Mouse (Mus musculus) CH12.LX (cell line): Measurements from ENCODE around the gene Ssh2. TPM values are rescaled to one million over a fixed set of nuclear protein-coding genes. Genes with fewer than 3 reads are reported as not detected.

Source experiments
- DNase-seq: peaks from one replicate; pipeline ENCODE4 v3.0.0-alpha.2; 2013; ENCODE audit errors: extremely low read depth
- H3K27ac ChIP-seq: 2 replicates; pipeline ENCODE4 v1.5.1; 2012; ENCODE audit warnings: low read depth, mild to moderate bottlenecking, control low read depth, moderate library complexity; ENCODE audit not compliant: insufficient read depth
- H3K27me3 ChIP-seq: replicated peaks from 2 replicates; pipeline ENCODE3; 2012; ENCODE audit warnings: inconsistent platforms
- H3K36me3 ChIP-seq, 2 experiments: replicated peaks in 1 of 2; 2 replicates each; pipeline versions ENCODE3 to v1.6.1; 2012; ENCODE audit warnings: inconsistent platforms in 1 of 2, low read length in 1 of 2, mild to moderate bottlenecking in 1 of 2, mixed read lengths in 1 of 2, moderate library complexity in 1 of 2; ENCODE audit not compliant: control insufficient read depth in 1 of 2, insufficient read depth in 1 of 2
- H3K4me1 ChIP-seq, 2 experiments: 2 replicates each; pipeline ENCODE4 v1.6.1; 2012; ENCODE audit warnings: inconsistent platforms in 1 of 2, moderate library complexity in 1 of 2; ENCODE audit not compliant: insufficient read depth in 2 of 2, control insufficient read depth in 1 of 2
- H3K4me2 ChIP-seq: 2 replicates; pipeline ENCODE4 v1.6.1; 2012; ENCODE audit warnings: low read depth, mild to moderate bottlenecking, control low read depth; ENCODE audit not compliant: poor library complexity, insufficient read depth, severe bottlenecking
- H3K4me3 ChIP-seq, 3 experiments: fragments of 150-350 bp in 1 of 3; sonication (generic) in 1 of 3; replicated peaks in 1 of 3; 2 replicates each; pipeline versions ENCODE3 to v1.5.1; 2011 to 2012; ENCODE audit warnings: low read depth in 2 of 3, low read length in 2 of 3, mild to moderate bottlenecking in 2 of 3, moderate library complexity in 2 of 3, control low read depth in 1 of 3, improper control_type of control experiment in 1 of 3, inconsistent platforms in 1 of 3, mixed read lengths in 1 of 3; ENCODE audit not compliant: poor library complexity in 1 of 3
- H3K79me2 ChIP-seq: replicated peaks from 2 replicates; pipeline ENCODE4 v1.6.1; 2012; ENCODE audit warnings: mild to moderate bottlenecking, moderate library complexity; ENCODE audit not compliant: control insufficient read depth, poor library complexity, insufficient read depth, severe bottlenecking; ENCODE audit errors: extremely low read depth
- H3K9ac ChIP-seq: 2 replicates; pipeline ENCODE4 v1.6.1; 2012; ENCODE audit warnings: low read depth, mild to moderate bottlenecking, control low read depth, moderate library complexity; ENCODE audit not compliant: insufficient read depth
- H3K9me3 ChIP-seq: replicated peaks from 2 replicates; pipeline ENCODE3; 2012; ENCODE audit warnings: low read length, inconsistent platforms, mixed read lengths
- CHD2 ChIP-seq: IDR thresholded peaks from 2 replicates; pipeline ENCODE4 v1.6.1; 2011; ENCODE audit warnings: low read length, improper control_type of control experiment
- GABPA ChIP-seq: IDR thresholded peaks from 2 replicates; pipeline ENCODE4 v1.6.1; 2012; ENCODE audit warnings: low read depth, low read length, improper control_type of control experiment, inconsistent platforms; ENCODE audit not compliant: insufficient replicate concordance
- HCFC1 ChIP-seq: IDR thresholded peaks from 2 replicates; pipeline ENCODE4 v1.6.1; 2012; ENCODE audit warnings: low read depth, mild to moderate bottlenecking, inconsistent platforms, low read length, improper control_type of control experiment
- JUN ChIP-seq: IDR thresholded peaks from 2 replicates; pipeline ENCODE4 v1.6.1; 2011; ENCODE audit warnings: low read depth, mild to moderate bottlenecking, low read length, improper control_type of control experiment, moderate library complexity; ENCODE audit not compliant: insufficient read depth
- KAT2A ChIP-seq: IDR thresholded peaks from 2 replicates; pipeline ENCODE4 v1.6.1; 2012; ENCODE audit warnings: low read length, improper control_type of control experiment, inconsistent platforms; ENCODE audit not compliant: insufficient replicate concordance
- MEF2A ChIP-seq: IDR thresholded peaks from 2 replicates; pipeline ENCODE4 v1.6.1; 2014; ENCODE audit warnings: low read depth, mild to moderate bottlenecking, inconsistent platforms, low read length, improper control_type of control experiment, borderline replicate concordance
- MXI1 ChIP-seq: IDR thresholded peaks from 2 replicates; pipeline ENCODE4 v1.6.1; 2011; ENCODE audit warnings: mild to moderate bottlenecking, low read depth, low read length, improper control_type of control experiment
- MYC ChIP-seq: IDR thresholded peaks from 2 replicates; pipeline ENCODE4 v1.6.1; 2011; ENCODE audit warnings: low read depth, mild to moderate bottlenecking, improper control_type of control experiment, low read length
- NRF1 ChIP-seq: IDR thresholded peaks from 2 replicates; pipeline ENCODE4 v1.6.1; 2014; ENCODE audit warnings: low read depth, mild to moderate bottlenecking, inconsistent platforms, low read length, improper control_type of control experiment, moderate library complexity
- POLR2A ChIP-seq: IDR thresholded peaks from 2 replicates; pipeline ENCODE4 v1.6.1; 2011; ENCODE audit warnings: low read depth, mild to moderate bottlenecking, improper control_type of control experiment, low read length
- RCOR1 ChIP-seq: conservative IDR thresholded peaks from 2 replicates; pipeline ENCODE4 v1.6.1; 2012; ENCODE audit warnings: low read depth, mild to moderate bottlenecking, inconsistent platforms, low read length, improper control_type of control experiment
- SMC3 ChIP-seq: IDR thresholded peaks from 2 replicates; pipeline ENCODE4 v1.6.1; 2011; ENCODE audit warnings: low read depth, low read length, improper control_type of control experiment
- TCF12 ChIP-seq: IDR thresholded peaks from 2 replicates; pipeline ENCODE4 v1.6.1; 2014; ENCODE audit warnings: low read depth, mild to moderate bottlenecking, inconsistent platforms, low read length, improper control_type of control experiment
- USF1 ChIP-seq: IDR thresholded peaks from 2 replicates; pipeline ENCODE4 v1.6.1; 2014; ENCODE audit warnings: low read depth, mild to moderate bottlenecking, inconsistent platforms, low read length, improper control_type of control experiment
- ZC3H11A ChIP-seq: IDR thresholded peaks from 2 replicates; pipeline ENCODE4 v1.6.1; 2012; ENCODE audit warnings: low read depth, mild to moderate bottlenecking, inconsistent platforms, low read length, improper control_type of control experiment
- ZKSCAN1 ChIP-seq: IDR thresholded peaks from 2 replicates; pipeline ENCODE4 v1.6.1; 2012; ENCODE audit warnings: low read depth, inconsistent platforms, low read length, improper control_type of control experiment, borderline replicate concordance
- ZMIZ1 ChIP-seq: IDR thresholded peaks from 2 replicates; pipeline ENCODE4 v1.6.1; 2012; ENCODE audit warnings: low read depth, mild to moderate bottlenecking, inconsistent platforms, low read length, improper control_type of control experiment
- ZNF384 ChIP-seq: IDR thresholded peaks from 2 replicates; pipeline ENCODE4 v1.6.1; 2012; ENCODE audit warnings: low read depth, low read length, improper control_type of control experiment, inconsistent platforms
- dilution Hi-C: fragments of 300-500 bp; cut with MboI; formaldehyde crosslinking; loops from 2 replicates; pipeline ENCODE4 v1.14.3; 2020; ENCODE audit warnings: low sequenced_read_pairs; ENCODE audit not compliant: extremely low pct_unique_long_range_greater_than_20kb, extremely low pct_ligation_motif_present
- in situ Hi-C: fragments of 300-500 bp; cut with MboI; formaldehyde crosslinking; loops from 3 replicates; pipeline ENCODE4 v1.14.3; 2019; ENCODE audit warnings: low sequenced_read_pairs, low pct_ligation_motif_present, low pct_unique_long_range_greater_than_20kb, mixed read lengths
- polyA plus RNA-seq: library from polyadenylated mRNA; unstranded; fragments of >175 nt; gene quantifications from 2 replicates; pipeline ENCODE4 v1.2.1, GENCODE M21; 2012; ENCODE audit warnings: low read depth; ENCODE audit not compliant: insufficient read length
- total RNA-seq, 2 experiments: library from RNA; depleted of rRNA; stranded (reverse); fragments of 300-350 nt in 1 of 2; fragments of >200 nt in 1 of 2; gene quantifications; 2 replicates each; pipeline ENCODE4 v1.2.3; 2012 to 2014

The Ssh2 gene
- total and polyA plus RNA-seq, 3 experiments, result 5.9 to 14.6 (median 6.3) TPM

- Histone ChIP-seq H3K9ac (no peak overlapping the region), H3K27ac (no peak overlapping the region), H3K36me3 (no peaks in the 10 kb centered on the region), H3K27me3 (peaks cover 43% of the 10 kb centered on the region), H3K4me3 (no peak overlapping the region), H3K4me1 (peaks cover 6 to 17% of the 10 kb centered on the region in 2 experiments; a peak in 3 of 4 replicates)
- dilution Hi-C loops, result no loop called here
- TF ChIP-seq RCOR1, result no peak
- no peak for TF ChIP-seq SMC3
- no peak for TF ChIP-seq NRF1
- no peak for TF ChIP-seq POLR2A
- no peak for TF ChIP-seq JUN
- no peak for TF ChIP-seq TCF12
- no peak for TF ChIP-seq HCFC1
- no peak for TF ChIP-seq ZC3H11A
- no peak for TF ChIP-seq USF1
- no peak for TF ChIP-seq MYC
- TF ChIP-seq ZMIZ1, result no peak
- no peak for TF ChIP-seq GABPA
- TF ChIP-seq KAT2A, result no peak
- no peak for TF ChIP-seq MXI1
- no peak for TF ChIP-seq ZKSCAN1
- TF ChIP-seq MEF2A, result no peak
- TF ChIP-seq CHD2, result no peak
- TF ChIP-seq ZNF384, result no peak
- TF ChIP-seq, all 38 proteins: peak for 0
- in situ Hi-C loops, result no loop called here
- H3K9me3 ChIP-seq, result no peaks in the 10 kb centered on the region
- DNase-seq, result no peak
- H3K79me2 ChIP-seq, result no peaks in the 10 kb centered on the region
- H3K4me2 ChIP-seq, result no peak overlapping the region
Measured at GRCm38 (mm10) chr11:77485229-77485628, 269.1 kb downstream of the Ssh2 start.

DNA sequence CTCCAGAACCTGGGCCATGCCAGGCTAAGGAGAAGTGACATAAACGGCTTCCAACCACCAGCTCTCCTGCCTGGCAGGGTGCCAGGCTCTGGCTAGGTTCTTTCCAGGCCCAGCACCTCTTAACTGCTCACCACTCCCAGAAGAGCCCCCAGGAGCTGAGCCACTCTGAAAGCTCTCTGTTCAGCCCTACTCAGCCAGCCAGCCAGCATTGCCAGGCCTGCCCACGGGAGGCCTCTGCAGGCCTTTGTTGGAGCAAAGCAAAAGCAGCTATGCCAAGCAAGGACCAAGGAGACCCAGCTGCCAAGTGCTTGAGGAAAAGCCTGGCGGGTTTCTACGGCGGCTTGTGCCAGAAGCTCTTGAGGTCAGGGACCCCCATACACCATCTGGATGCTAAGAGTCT lies 270.7 kb downstream of the Ssh2 start:
- Histone ChIP-seq H3K79me2 (no peaks in the 10 kb centered on the region), H3K27me3 (peaks cover 49% of the 10 kb centered on the region), H3K4me2 (no peak overlapping the region), H3K4me1 (peaks cover 6 to 33% of the 10 kb centered on the region in 2 experiments; a peak in 3 of 4 replicates), H3K27ac (no peak overlapping the region), H3K9ac (no peak overlapping the region), H3K4me3 (no peak overlapping the region), H3K36me3 (no peaks in the 10 kb centered on the region), H3K9me3 (no peaks in the 10 kb centered on the region)
- TF ChIP-seq GABPA, result no peak
- no peak for TF ChIP-seq SMC3
- dilution Hi-C loops (no loop called here), in situ Hi-C loops (no loop called here)
- DNase-seq, result no peak
